Mouse (Mus musculus): Measurements from ENCODE around the gene Mmp24. TPM values are rescaled to one million over a fixed set of nuclear protein-coding genes. Genes with fewer than 3 reads are reported as not detected.

Gene Mmp24
- total RNA-seq, 2 experiments from 2014 or later: 43.5 to 43.6 TPM

GRCm38 (mm10) chr2:155848291-155848690, 73.1 kb downstream of the Mmp24 start:
- peak; percentile 56 to 89 for DNase-seq (ENCODE audit: extremely low spot score in 1 of 2, low spot score in 1 of 2)

DNA sequence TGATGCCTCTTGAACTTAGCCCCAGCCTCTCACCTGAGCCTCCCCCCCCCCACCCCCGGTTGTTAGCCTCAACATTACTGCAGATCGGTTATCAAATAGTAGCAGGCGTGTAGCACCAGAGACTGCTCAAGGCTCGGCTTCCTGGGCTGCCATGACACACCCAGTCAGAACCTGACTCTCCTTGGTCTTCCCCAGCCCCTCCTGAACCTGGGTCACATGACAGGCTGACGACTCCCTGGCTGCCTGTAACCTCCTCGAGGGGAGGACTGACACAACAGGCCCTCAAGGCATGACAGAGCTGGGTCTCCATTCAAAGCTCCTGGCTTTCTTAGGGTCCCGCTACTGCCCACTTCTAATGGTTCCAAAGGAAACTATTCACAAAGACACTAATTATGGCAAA, 74.3 kb downstream of the Mmp24 start:
- DNase-seq (ENCODE audit: extremely low spot score in 1 of 2, low spot score in 1 of 2): no peak

GRCm38 (mm10) chr2:155850120-155850519, 75.0 kb downstream of the Mmp24 start:
- DNase-seq (ENCODE audit: extremely low spot score in 1 of 2, low spot score in 1 of 2): no peak

GRCm38 (mm10) chr2:155852536-155852935, 77.4 kb downstream of the Mmp24 start:
- DNase-seq (ENCODE audit: extremely low spot score in 1 of 2, low spot score in 1 of 2): no peak

DNA sequence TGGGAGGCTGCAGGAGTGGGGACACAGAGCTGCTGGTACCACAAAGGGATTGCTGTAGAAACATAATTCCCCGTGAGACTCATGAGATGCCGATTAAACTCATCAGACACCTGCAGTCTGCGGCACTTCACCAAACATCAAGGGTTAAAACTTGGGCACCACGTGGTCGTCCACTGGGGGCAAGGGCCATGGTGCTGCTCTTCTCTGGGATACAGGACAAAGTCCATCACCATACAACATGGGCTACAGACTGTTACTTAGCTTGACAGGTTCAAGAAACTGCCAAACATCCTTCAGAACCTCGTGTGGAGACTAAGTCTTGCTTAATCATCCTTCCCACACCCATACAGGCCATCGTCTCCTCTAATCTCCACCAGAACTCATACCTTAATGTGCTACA, 85.0 kb downstream of the Mmp24 start:
- DNase-seq (ENCODE audit: extremely low spot score in 1 of 2, low spot score in 1 of 2): no peak

- DNase-seq (ENCODE audit: extremely low spot score in 1 of 2, low spot score in 1 of 2): no peak
Observed at GRCm38 (mm10) chr2:155861581-155861980, 86.4 kb downstream of the Mmp24 start.

GRCm38 (mm10) chr2:155862573-155863300, 87.6 kb downstream of the Mmp24 start:
- DNase-seq (ENCODE audit: extremely low spot score in 1 of 2, low spot score in 1 of 2): no peak

GRCm38 (mm10) chr2:155863301-155863867, 88.2 kb downstream of the Mmp24 start:
- no peak for DNase-seq (ENCODE audit: extremely low spot score in 1 of 2, low spot score in 1 of 2)

Other genes starting within 250 kb of the Mmp24 start
- 10 to 100 TPM; 22.6 to 26.5 TPM for gene Gss, start 182.5 kb upstream of the Mmp24 start, total RNA-seq (2021)
- gene Myh7b, start 164.1 kb upstream of the Mmp24 start, total RNA-seq (2021): 1 to 10 TPM; 2.7 to 3.7 TPM
- 100 to 1,000 TPM; 161 to 163 TPM for gene Trpc4ap, start 83.0 kb upstream of the Mmp24 start, total RNA-seq (2021)
- 10 to 100 TPM; 19.8 to 22.9 TPM for gene Edem2, start 45.9 kb upstream of the Mmp24 start, total RNA-seq (2021)
- not detected for gene Gm17581, start 39.5 kb upstream of the Mmp24 start, total RNA-seq (2021)
- under 1 TPM; 0.71 to 0.96 TPM for gene Procr, start 24.2 kb upstream of the Mmp24 start, total RNA-seq (2021)
- gene BC029722, start 44.1 kb downstream of the Mmp24 start, total RNA-seq (2021): 10 to 100 TPM; 52.8 to 60.0 TPM
- 10 to 100 TPM; 59.0 to 75.7 TPM for gene Eif6, start 51.6 kb downstream of the Mmp24 start, total RNA-seq (2021)
- gene Fam83c, start 59.5 kb downstream of the Mmp24 start, total RNA-seq (2021): not detected
- 10 to 100 TPM; 60.8 to 74.1 TPM for gene Uqcc1, start 155.0 kb downstream of the Mmp24 start, total RNA-seq (2021)
- gene Gm15557, start 165.4 kb downstream of the Mmp24 start, total RNA-seq (2021): not detected
- gene Gdf5, start 170.0 kb downstream of the Mmp24 start, total RNA-seq (2021): under 1 TPM in 1 of 2 experiments, not detected in 1; 0.10 TPM
- gene Cep250, start 181.1 kb downstream of the Mmp24 start, total RNA-seq (2021): 10 to 100 TPM; 14.3 to 18.9 TPM
- 1 to 10 TPM; 1.8 to 2.6 TPM for gene 6430550D23Rik, start 232.6 kb downstream of the Mmp24 start, total RNA-seq (2021)
- gene Ergic3, start 232.7 kb downstream of the Mmp24 start, total RNA-seq (2021): 100 to 1,000 TPM; 174 to 223 TPM